Mouse (Mus musculus): Measurements from ENCODE around the gene Keap1.
"Not testable (repeated sequence)": the region's sequence is repeated elsewhere in the genome, so short reads cannot be mapped to it uniquely, and the experiment has no call there.

Gene Keap1

GRCm38 (mm10) chr9:21210821-21211220 lies 28.3 kb downstream of the Keap1 start:
- in situ Hi-C loops (cut with MboI; ENCODE audit: low pct_unique_long_range_greater_than_20kb in 1 of 2, low sequenced_read_pairs in 2 of 2, unreplicated experiment in 1 of 2): no loop called here

DNA sequence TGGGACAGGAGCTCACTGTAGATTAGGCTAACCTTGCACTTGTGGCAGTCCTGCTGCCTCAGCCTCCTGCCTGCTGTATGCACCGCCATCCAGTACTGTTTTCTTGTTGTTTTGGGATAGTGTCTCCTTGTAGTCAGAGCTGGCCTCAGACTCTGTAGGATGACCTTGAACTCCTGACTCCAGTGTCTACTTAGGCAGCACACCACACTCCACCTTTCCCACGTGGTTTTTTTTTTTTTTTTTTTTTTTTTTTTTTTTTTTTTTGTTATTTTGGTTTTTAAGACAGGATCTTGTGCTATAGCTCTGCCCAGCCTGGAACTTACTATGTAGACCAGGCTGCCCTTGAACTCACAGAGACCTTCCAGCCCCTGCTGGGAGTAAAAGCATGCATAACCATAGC lies 30.5 kb downstream of the Keap1 start:
- in situ Hi-C loops (cut with MboI; ENCODE audit: low pct_unique_long_range_greater_than_20kb in 1 of 2, low sequenced_read_pairs in 2 of 2, unreplicated experiment in 1 of 2): no loop called here

DNA sequence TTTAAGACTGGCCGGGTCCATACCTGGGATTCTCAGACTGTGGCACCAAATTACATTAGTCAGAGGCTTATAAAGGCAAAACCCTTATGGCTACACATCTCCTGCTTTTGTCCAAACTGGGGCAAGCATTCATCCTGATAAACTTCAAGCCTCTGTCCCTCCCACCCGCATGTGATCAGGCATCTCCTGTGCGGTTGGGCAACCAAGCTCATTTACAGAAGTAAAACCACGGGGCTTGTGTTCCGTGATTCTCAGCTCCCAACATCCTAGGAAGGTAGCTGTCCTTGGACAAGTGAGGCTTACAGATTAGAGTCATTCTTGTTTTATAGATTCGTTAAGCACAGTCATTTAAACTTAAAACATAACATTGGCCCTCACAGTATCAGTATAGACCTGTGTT lies 32.3 kb downstream of the Keap1 start:
- in situ Hi-C loops (cut with MboI; ENCODE audit: low pct_unique_long_range_greater_than_20kb in 1 of 2, low sequenced_read_pairs in 2 of 2, unreplicated experiment in 1 of 2): no loop called here

GRCm38 (mm10) chr9:21204528-21205272 lies 34.5 kb downstream of the Keap1 start:
- in situ Hi-C loops (cut with MboI; ENCODE audit: low pct_unique_long_range_greater_than_20kb in 1 of 2, low sequenced_read_pairs in 2 of 2, unreplicated experiment in 1 of 2): no loop called here

GRCm38 (mm10) chr9:21204156-21204527 lies 35.0 kb downstream of the Keap1 start:
- in situ Hi-C loops (cut with MboI; ENCODE audit: low pct_unique_long_range_greater_than_20kb in 1 of 2, low sequenced_read_pairs in 2 of 2, unreplicated experiment in 1 of 2): no loop called here

- in situ Hi-C loops (cut with MboI; ENCODE audit: low pct_unique_long_range_greater_than_20kb in 1 of 2, low sequenced_read_pairs in 2 of 2, unreplicated experiment in 1 of 2): no loop called here
Observed at GRCm38 (mm10) chr9:21198960-21199359, 40.2 kb downstream of the Keap1 start.

DNA sequence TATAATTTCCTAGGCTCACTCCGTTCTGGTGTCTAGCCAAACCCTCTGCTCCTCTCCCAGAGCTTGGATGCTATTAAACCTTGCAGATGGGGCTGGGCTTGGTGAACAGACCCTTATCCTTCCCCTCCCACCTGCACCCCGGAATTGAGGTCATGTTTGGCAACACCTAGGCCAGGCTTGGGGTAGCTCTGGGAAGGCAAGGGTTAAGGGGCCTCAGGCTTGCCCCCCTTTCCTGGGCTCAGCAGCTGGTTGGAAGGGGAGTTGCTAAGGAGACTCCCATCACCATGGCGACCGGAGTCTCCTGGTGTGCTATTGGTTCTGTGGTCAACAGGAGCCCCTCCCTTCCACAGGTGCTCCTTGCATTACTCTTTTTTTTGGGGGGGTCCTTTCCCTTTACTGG lies 41.2 kb downstream of the Keap1 start:
- in situ Hi-C loops (cut with MboI; ENCODE audit: low pct_unique_long_range_greater_than_20kb in 1 of 2, low sequenced_read_pairs in 2 of 2, unreplicated experiment in 1 of 2): no loop called here

GRCm38 (mm10) chr9:21196521-21197433 lies 42.4 kb downstream of the Keap1 start:
- in situ Hi-C loops (cut with MboI; ENCODE audit: low pct_unique_long_range_greater_than_20kb in 1 of 2, low sequenced_read_pairs in 2 of 2, unreplicated experiment in 1 of 2): no loop called here

DNA sequence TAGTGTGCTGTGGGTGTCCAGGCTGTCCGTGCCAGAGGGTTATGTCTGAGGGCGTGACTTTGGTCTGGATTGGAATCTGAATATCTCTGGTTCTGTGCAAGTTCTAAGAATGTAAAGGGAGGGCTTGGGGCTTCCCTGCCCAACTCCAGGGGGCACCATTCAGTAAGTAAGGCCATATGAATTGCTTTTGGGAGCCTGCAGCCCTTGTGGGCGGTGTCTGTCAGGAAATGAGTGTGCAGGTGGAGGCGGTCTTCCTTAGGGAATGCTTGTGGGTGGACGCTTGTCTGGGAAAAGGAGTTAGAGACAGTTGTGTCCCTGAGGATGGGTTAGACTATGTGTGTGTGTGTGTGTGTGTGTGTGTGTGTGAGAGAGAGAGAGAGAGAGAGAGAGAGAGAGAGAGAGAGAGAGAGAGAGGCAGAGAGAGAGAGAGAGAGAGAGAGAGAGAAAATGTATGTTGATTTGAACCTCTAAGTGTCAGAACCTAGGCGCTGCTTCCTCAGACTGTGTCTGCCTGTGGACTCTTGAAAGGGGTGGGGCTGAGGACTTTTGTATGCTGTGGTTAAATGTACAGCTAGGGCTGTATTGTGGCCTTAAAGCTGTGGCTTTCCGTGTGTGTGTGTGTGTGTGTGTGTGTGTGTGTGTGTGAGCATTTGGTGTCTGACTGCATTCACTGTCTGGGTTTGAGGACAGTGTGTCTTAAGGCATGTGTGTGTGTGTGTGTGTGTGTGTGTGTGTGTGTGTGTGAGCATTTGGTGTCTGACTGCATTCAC lies 43.2 kb downstream of the Keap1 start:
- in situ Hi-C loops (cut with MboI; ENCODE audit: low pct_unique_long_range_greater_than_20kb in 1 of 2, low sequenced_read_pairs in 2 of 2, unreplicated experiment in 1 of 2): not testable (repeated sequence)

- in situ Hi-C loops (cut with MboI; ENCODE audit: low pct_unique_long_range_greater_than_20kb in 1 of 2, low sequenced_read_pairs in 2 of 2, unreplicated experiment in 1 of 2): no loop called here
Observed at GRCm38 (mm10) chr9:21194787-21195493, 44.2 kb downstream of the Keap1 start.

DNA sequence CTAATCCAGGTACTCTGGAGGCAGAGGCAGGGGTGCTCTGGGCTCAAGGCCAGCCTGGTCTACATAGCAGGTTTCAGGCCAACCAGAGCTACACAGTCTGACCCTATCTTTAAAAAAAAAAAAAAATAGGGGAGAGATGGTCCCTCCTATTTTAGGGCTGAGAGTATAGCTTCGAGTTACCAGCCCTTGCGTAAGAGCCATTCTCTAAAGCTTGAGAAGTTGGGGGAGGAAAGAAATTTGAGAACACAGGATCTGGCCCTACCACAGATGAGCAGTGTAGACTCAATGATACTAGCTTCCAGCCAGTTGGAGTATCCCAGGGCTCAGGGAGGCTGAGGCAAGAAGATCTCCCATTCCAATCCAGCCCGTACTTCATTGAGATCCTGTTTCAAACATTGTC lies 45.4 kb downstream of the Keap1 start:
- in situ Hi-C loops (cut with MboI; ENCODE audit: low pct_unique_long_range_greater_than_20kb in 1 of 2, low sequenced_read_pairs in 2 of 2, unreplicated experiment in 1 of 2): no loop called here

DNA sequence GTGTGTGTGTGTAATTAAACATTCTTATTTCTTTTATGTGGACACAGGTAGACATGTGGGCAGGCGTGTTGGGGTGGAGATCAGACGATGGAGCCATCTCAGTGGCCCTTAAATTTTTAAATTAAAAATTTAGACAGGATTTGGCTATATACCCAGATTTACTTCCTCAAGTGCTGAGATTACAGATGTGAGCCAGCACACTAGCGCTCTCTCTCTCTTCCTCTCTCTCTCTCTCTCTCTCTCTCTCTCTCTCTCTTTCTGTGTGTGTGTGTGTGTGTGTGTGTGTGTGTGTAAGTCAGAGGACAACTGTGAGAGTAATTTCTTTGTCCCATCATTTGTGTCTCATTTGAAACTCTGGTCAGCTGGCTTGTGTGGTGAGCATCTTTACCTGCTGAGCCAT lies 48.5 kb downstream of the Keap1 start:
- in situ Hi-C loops (cut with MboI; ENCODE audit: low pct_unique_long_range_greater_than_20kb in 1 of 2, low sequenced_read_pairs in 2 of 2, unreplicated experiment in 1 of 2): no loop called here

DNA sequence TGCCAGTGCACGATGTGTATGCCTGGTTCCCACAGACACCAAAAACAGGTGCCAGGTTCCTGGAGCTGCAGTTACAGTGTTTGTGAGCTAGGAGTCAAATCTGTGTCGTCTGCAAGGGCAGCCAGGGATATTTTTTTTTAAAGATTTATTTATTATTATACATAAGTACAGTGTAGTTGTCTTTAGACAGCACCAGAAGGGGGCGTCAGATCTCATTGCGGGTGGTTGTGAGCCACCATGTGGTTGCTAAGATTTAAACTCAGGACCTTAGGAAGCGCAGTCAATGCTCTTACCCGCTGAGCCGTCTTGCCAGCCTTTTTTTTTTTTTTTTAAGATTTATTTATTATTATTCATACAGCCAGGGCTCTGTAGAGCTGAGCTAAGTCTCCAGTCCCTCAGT lies 49.3 kb downstream of the Keap1 start:
- in situ Hi-C loops (cut with MboI; ENCODE audit: low pct_unique_long_range_greater_than_20kb in 1 of 2, low sequenced_read_pairs in 2 of 2, unreplicated experiment in 1 of 2): no loop called here

GRCm38 (mm10) chr9:21185436-21185835 lies 53.7 kb downstream of the Keap1 start:
- in situ Hi-C loops (cut with MboI; ENCODE audit: low pct_unique_long_range_greater_than_20kb in 1 of 2, low sequenced_read_pairs in 2 of 2, unreplicated experiment in 1 of 2): no loop called here

DNA sequence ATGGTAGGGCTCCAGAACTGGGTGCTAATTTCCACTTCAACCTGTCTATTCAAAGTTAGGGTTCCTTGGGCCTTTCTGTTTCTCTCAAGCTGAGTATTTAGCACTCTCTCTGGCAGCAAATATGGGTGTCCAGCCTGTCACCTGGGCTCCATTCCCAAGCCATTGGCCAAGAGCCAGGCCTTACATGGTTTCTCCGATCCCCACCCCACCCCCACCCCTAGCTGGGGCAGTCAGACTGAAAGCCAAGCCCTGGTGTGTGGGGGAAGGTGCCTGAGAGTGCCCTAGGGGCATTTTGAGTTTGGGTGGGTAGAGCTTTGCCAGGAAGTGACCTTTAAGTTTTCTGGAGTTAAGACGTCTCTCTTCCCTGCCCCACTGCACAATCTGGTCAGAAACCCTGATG lies 54.4 kb downstream of the Keap1 start:
- in situ Hi-C loops (cut with MboI; ENCODE audit: low pct_unique_long_range_greater_than_20kb in 1 of 2, low sequenced_read_pairs in 2 of 2, unreplicated experiment in 1 of 2): no loop called here

- in situ Hi-C loops (cut with MboI; ENCODE audit: low pct_unique_long_range_greater_than_20kb in 1 of 2, low sequenced_read_pairs in 2 of 2, unreplicated experiment in 1 of 2): no loop called here
Observed at GRCm38 (mm10) chr9:21183905-21184413, 55.2 kb downstream of the Keap1 start.

DNA sequence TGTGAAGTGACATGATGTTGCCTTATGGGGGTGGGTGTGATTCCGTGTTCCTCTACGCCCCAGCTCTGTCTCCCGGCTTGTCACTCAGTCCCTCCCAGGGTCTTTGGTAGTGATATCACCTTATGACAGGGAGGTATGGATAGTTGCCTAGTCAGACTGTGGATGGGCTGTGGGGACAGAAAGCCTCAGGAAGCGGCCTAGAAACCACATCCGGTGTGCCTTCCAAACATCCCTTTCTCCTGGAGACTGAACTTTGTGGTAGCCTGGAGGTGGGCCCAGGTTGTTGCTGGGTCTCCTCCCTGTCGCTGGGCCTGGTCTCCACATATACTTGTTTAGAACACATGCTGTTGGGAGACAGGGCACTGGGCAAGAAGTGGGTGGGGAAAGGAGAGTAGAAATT lies 55.7 kb downstream of the Keap1 start:
- in situ Hi-C loops (cut with MboI; ENCODE audit: low pct_unique_long_range_greater_than_20kb in 1 of 2, low sequenced_read_pairs in 2 of 2, unreplicated experiment in 1 of 2): no loop called here

DNA sequence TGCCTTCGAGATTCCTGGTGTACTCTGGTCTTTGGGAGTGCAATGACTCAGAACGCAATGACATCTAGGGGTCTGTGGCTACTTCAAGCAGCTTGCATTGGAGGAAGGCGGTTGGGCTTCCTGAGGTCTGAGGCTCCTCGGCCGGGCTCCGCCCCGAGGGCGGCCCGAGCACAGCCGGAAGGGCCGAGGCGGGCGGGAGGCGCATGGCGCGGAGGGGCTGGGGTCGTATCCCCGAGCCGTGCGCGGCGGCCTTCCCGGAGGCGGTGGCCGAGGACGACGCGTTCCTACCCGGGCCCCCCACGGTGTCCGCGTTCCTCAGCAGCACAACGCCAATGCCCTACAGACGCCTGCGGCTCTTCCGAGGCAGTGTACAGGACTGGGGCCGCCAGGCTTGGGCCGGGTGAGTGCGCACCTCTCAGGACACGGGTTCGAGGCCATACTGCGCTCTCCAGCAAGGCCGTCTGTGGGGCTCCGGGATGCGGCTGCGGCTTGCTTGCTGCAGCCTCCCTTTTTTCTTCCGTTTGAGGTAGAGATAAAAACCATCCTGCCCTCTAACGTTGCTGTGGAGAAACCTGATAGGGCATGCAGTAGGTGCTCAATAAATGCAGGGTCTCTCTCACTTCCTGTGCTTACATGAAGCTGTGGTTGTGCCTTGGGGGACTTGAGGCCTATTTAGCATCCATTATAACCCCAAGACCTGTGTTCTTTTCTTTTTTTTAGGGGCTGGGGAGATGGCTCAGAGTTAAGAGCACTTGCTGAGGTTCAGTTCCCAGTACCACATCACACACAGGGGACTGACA lies 57.5 kb downstream of the Keap1 start:
- in situ Hi-C loops (cut with MboI; ENCODE audit: low pct_unique_long_range_greater_than_20kb in 1 of 2, low sequenced_read_pairs in 2 of 2, unreplicated experiment in 1 of 2): no loop called here

Measured in mouse embryonic stem cell (cell line).